Mouse (Mus musculus): Measurements from ENCODE around the gene Sobp. TPM values are rescaled to one million over a fixed set of nuclear protein-coding genes. Genes with fewer than 3 reads are reported as not detected.

Gene Sobp
- polyA plus RNA-seq (2014; fragmentation: Nextera tagmentation; extraction: Ambion mirVana) = 2.5 and 3.4 TPM in 2 replicates

- H3K27ac ChIP-seq (ENCODE audit: low read length) = 0 out of 2 replicates have a peak within 1 kb of the TSS, but pooled peaks have one; percentile 39
- H3K27me3 ChIP-seq (ENCODE audit: control insufficient read depth, insufficient read depth, low read length) = peaks cover 7% of the 10 kb centered on the region
- under 1% methylated on average over 78 of the region's 91 CpGs for WGBS
- peaks cover 9% of the 10 kb centered on the region; the same call in 1 of the 2 replicates for H3K4me1 ChIP-seq (ENCODE audit: control insufficient read depth, insufficient read depth, low read length)
- no peaks in the 10 kb centered on the region for H3K36me3 ChIP-seq (ENCODE audit: control insufficient read depth, insufficient read depth, low read length)
- peak within 1 kb of the TSS; percentile 50 for H3K9ac ChIP-seq (replicated peaks; ENCODE audit: low read depth, low read length)
- peak within 1 kb of the TSS; percentile 68 for H3K4me3 ChIP-seq (ENCODE audit: low read depth, low read length)
- H3K4me2 ChIP-seq (replicated peaks; ENCODE audit: low read depth, low read length) = peak within 1 kb of the TSS; percentile 91
- ATAC-seq (ENCODE audit: insufficient number of reproducible peaks, insufficient read depth, low FRiP score, low read depth) = peak; percentile 68; the same call in 1 of the 2 replicates
- no peaks in the 10 kb centered on the region for H3K9me3 ChIP-seq (ENCODE audit: control insufficient read depth, low read depth, low read length)
Observed at GRCm38 (mm10) chr10:43174326-43175155, at the start of gene Sobp, which contains the start of gene 9030612E09Rik. TSS of gene Sobp (minus strand) at chr10:43174530. TSS of gene 9030612E09Rik (plus strand) at chr10:43174704.

- Histone ChIP-seq H3K4me3 (ENCODE audit: low read depth, low read length) (no peak overlapping the region), H3K27me3 (ENCODE audit: control insufficient read depth, insufficient read depth, low read length) (no peaks in the 10 kb centered on the region), H3K9me3 (ENCODE audit: control insufficient read depth, low read depth, low read length) (no peaks in the 10 kb centered on the region), H3K4me2 (replicated peaks; ENCODE audit: low read depth, low read length) (no peak overlapping the region), H3K36me3 (ENCODE audit: control insufficient read depth, insufficient read depth, low read length) (no peaks in the 10 kb centered on the region), H3K9ac (replicated peaks; ENCODE audit: low read depth, low read length) (no peak overlapping the region), H3K27ac (ENCODE audit: low read length) (no peak overlapping the region), H3K4me1 (ENCODE audit: control insufficient read depth, insufficient read depth, low read length) (no peaks in the 10 kb centered on the region)
- WGBS = 93% methylated on average over 2 of the region's 2 CpGs
- no peak for ATAC-seq (ENCODE audit: insufficient number of reproducible peaks, insufficient read depth, low FRiP score, low read depth)
Observed at GRCm38 (mm10) chr10:43223391-43223790, 49.1 kb upstream of the Sobp start.

- ATAC-seq (ENCODE audit: insufficient number of reproducible peaks, insufficient read depth, low FRiP score, low read depth) = peak; percentile 53; the same call in 1 of the 2 replicates
- Histone ChIP-seq H3K4me3 (ENCODE audit: low read depth, low read length) (peak overlapping the region; percentile 92), H3K9ac (replicated peaks; ENCODE audit: low read depth, low read length) (peak overlapping the region; percentile 60), H3K27ac (ENCODE audit: low read length) (peak overlapping the region; percentile 89), H3K27me3 (ENCODE audit: control insufficient read depth, insufficient read depth, low read length) (no peaks in the 10 kb centered on the region), H3K36me3 (ENCODE audit: control insufficient read depth, insufficient read depth, low read length) (no peaks in the 10 kb centered on the region), H3K4me2 (replicated peaks; ENCODE audit: low read depth, low read length) (peak overlapping the region; percentile 80), H3K9me3 (ENCODE audit: control insufficient read depth, low read depth, low read length) (no peaks in the 10 kb centered on the region), H3K4me1 (ENCODE audit: control insufficient read depth, insufficient read depth, low read length) (no peaks in the 10 kb centered on the region)
- WGBS = 1% methylated on average over 25 of the region's 25 CpGs
Observed at GRCm38 (mm10) chr10:43221659-43222058, 47.3 kb upstream of the Sobp start.

GRCm38 (mm10) chr10:43220910-43221625 is 46.7 kb upstream of the Sobp start, which contains the start of gene Pdss2:
TSS of gene Pdss2 (plus strand) at chr10:43221486.
- Histone ChIP-seq H3K9me3 (ENCODE audit: control insufficient read depth, low read depth, low read length) (no peaks in the 10 kb centered on the region), H3K4me3 (ENCODE audit: low read depth, low read length) (peak within 1 kb of the TSS; percentile 92), H3K9ac (replicated peaks; ENCODE audit: low read depth, low read length) (peak within 1 kb of the TSS; percentile 82), H3K27me3 (ENCODE audit: control insufficient read depth, insufficient read depth, low read length) (no peaks in the 10 kb centered on the region), H3K4me2 (replicated peaks; ENCODE audit: low read depth, low read length) (peak within 1 kb of the TSS; percentile 80), H3K36me3 (ENCODE audit: control insufficient read depth, insufficient read depth, low read length) (no peaks in the 10 kb centered on the region), H3K27ac (ENCODE audit: low read length) (peak within 1 kb of the TSS; percentile 89), H3K4me1 (ENCODE audit: control insufficient read depth, insufficient read depth, low read length) (no peaks in the 10 kb centered on the region)
- peak; percentile 97 for ATAC-seq (ENCODE audit: insufficient number of reproducible peaks, insufficient read depth, low FRiP score, low read depth)
- WGBS = under 1% methylated on average over 50 of the region's 50 CpGs

GRCm38 (mm10) chr10:43220479-43220878 is 46.1 kb upstream of the Sobp start:
- no peaks in the 10 kb centered on the region for H3K9me3 ChIP-seq (ENCODE audit: control insufficient read depth, low read depth, low read length)
- no peaks in the 10 kb centered on the region for H3K27me3 ChIP-seq (ENCODE audit: control insufficient read depth, insufficient read depth, low read length)
- H3K36me3 ChIP-seq (ENCODE audit: control insufficient read depth, insufficient read depth, low read length) = no peaks in the 10 kb centered on the region
- H3K4me1 ChIP-seq (ENCODE audit: control insufficient read depth, insufficient read depth, low read length) = no peaks in the 10 kb centered on the region
- 13% methylated on average over 7 of the region's 7 CpGs for WGBS
- peak overlapping the region; percentile 92 for H3K4me3 ChIP-seq (ENCODE audit: low read depth, low read length)
- peak overlapping the region; percentile 82 for H3K9ac ChIP-seq (replicated peaks; ENCODE audit: low read depth, low read length)
- peak overlapping the region; percentile 57 for H3K4me2 ChIP-seq (replicated peaks; ENCODE audit: low read depth, low read length)
- ATAC-seq (ENCODE audit: insufficient number of reproducible peaks, insufficient read depth, low FRiP score, low read depth) = no peak
- H3K27ac ChIP-seq (ENCODE audit: low read length) = peak overlapping the region; percentile 89

GRCm38 (mm10) chr10:43217361-43217900 is 43.1 kb upstream of the Sobp start:
- Histone ChIP-seq H3K27me3 (ENCODE audit: control insufficient read depth, insufficient read depth, low read length) (no peaks in the 10 kb centered on the region), H3K4me1 (ENCODE audit: control insufficient read depth, insufficient read depth, low read length) (no peaks in the 10 kb centered on the region), H3K4me2 (replicated peaks; ENCODE audit: low read depth, low read length) (no peak overlapping the region), H3K36me3 (ENCODE audit: control insufficient read depth, insufficient read depth, low read length) (no peaks in the 10 kb centered on the region), H3K9ac (replicated peaks; ENCODE audit: low read depth, low read length) (no peak overlapping the region), H3K9me3 (ENCODE audit: control insufficient read depth, low read depth, low read length) (no peaks in the 10 kb centered on the region), H3K4me3 (ENCODE audit: low read depth, low read length) (no peak overlapping the region), H3K27ac (ENCODE audit: low read length) (no peak overlapping the region)
- WGBS = 92% methylated on average over 13 of the region's 13 CpGs
- ATAC-seq (ENCODE audit: insufficient number of reproducible peaks, insufficient read depth, low FRiP score, low read depth) = no peak

GRCm38 (mm10) chr10:43211866-43212265 is 37.5 kb upstream of the Sobp start:
- no peak overlapping the region for H3K4me3 ChIP-seq (ENCODE audit: low read depth, low read length)
- no peaks in the 10 kb centered on the region for H3K27me3 ChIP-seq (ENCODE audit: control insufficient read depth, insufficient read depth, low read length)
- H3K36me3 ChIP-seq (ENCODE audit: control insufficient read depth, insufficient read depth, low read length) = no peaks in the 10 kb centered on the region
- ATAC-seq (ENCODE audit: insufficient number of reproducible peaks, insufficient read depth, low FRiP score, low read depth) = no peak
- no peaks in the 10 kb centered on the region for H3K9me3 ChIP-seq (ENCODE audit: control insufficient read depth, low read depth, low read length)
- 40% methylated on average over 6 of the region's 6 CpGs for WGBS
- H3K9ac ChIP-seq (replicated peaks; ENCODE audit: low read depth, low read length) = no peak overlapping the region
- no peak overlapping the region for H3K27ac ChIP-seq (ENCODE audit: low read length)
- H3K4me1 ChIP-seq (ENCODE audit: control insufficient read depth, insufficient read depth, low read length) = no peaks in the 10 kb centered on the region
- H3K4me2 ChIP-seq (replicated peaks; ENCODE audit: low read depth, low read length) = no peak overlapping the region

- Histone ChIP-seq H3K27me3 (ENCODE audit: control insufficient read depth, insufficient read depth, low read length) (no peaks in the 10 kb centered on the region), H3K36me3 (ENCODE audit: control insufficient read depth, insufficient read depth, low read length) (no peaks in the 10 kb centered on the region), H3K9me3 (ENCODE audit: control insufficient read depth, low read depth, low read length) (no peaks in the 10 kb centered on the region), H3K4me2 (replicated peaks; ENCODE audit: low read depth, low read length) (no peak overlapping the region), H3K4me3 (ENCODE audit: low read depth, low read length) (no peak overlapping the region), H3K4me1 (ENCODE audit: control insufficient read depth, insufficient read depth, low read length) (no peaks in the 10 kb centered on the region), H3K27ac (ENCODE audit: low read length) (no peak overlapping the region), H3K9ac (replicated peaks; ENCODE audit: low read depth, low read length) (no peak overlapping the region)
- no peak for ATAC-seq (ENCODE audit: insufficient number of reproducible peaks, insufficient read depth, low FRiP score, low read depth)
- 74% methylated on average over 3 of the region's 3 CpGs for WGBS
Observed at GRCm38 (mm10) chr10:43203865-43204264, 29.5 kb upstream of the Sobp start.
